Mouse (Mus musculus) brain, embryonic 18.5 days (tissue): ENCODE measurements at regions not wholly inside any gene's neighbourhood (a gene's known extent, or its start where the extent isn't known, plus 50 kb on each side); places are given as distances from the start of the nearest gene placed in this dataset.
A peak's percentile ranks its signal among the peaks of the same experiment; 100 is the strongest.
"Not testable (repeated sequence)": the region's sequence is repeated elsewhere in the genome, so short reads cannot be mapped to it uniquely, and the experiment has no call there.

Source experiments
- DNase-seq: peaks from one replicate; pipeline ENCODE4 v3.0.0-alpha.2; 2012; ENCODE audit warnings: low read depth, low spot score

- DNase-seq, result no peak
Observed at GRCm38 (mm10) chr2:18617520-18617919, 54.7 kb upstream of the Commd3 start.

DNA sequence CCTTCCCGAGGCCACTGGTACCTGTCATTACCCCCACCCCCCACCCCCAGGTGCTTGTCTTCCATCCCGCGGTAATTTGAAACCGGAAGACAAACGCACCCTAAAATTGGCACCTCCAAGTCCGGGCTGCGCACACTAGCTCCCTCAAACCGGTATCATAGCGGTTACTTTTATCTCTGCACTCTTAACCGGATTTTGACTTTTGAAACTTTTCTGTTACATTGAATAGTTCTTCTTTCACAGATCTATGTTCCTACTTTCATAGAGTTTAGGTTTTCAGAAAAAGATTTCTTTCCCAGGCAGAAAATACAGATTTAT, 62.4 kb upstream of the Commd3 start:
- DNase-seq, result no peak

DNA sequence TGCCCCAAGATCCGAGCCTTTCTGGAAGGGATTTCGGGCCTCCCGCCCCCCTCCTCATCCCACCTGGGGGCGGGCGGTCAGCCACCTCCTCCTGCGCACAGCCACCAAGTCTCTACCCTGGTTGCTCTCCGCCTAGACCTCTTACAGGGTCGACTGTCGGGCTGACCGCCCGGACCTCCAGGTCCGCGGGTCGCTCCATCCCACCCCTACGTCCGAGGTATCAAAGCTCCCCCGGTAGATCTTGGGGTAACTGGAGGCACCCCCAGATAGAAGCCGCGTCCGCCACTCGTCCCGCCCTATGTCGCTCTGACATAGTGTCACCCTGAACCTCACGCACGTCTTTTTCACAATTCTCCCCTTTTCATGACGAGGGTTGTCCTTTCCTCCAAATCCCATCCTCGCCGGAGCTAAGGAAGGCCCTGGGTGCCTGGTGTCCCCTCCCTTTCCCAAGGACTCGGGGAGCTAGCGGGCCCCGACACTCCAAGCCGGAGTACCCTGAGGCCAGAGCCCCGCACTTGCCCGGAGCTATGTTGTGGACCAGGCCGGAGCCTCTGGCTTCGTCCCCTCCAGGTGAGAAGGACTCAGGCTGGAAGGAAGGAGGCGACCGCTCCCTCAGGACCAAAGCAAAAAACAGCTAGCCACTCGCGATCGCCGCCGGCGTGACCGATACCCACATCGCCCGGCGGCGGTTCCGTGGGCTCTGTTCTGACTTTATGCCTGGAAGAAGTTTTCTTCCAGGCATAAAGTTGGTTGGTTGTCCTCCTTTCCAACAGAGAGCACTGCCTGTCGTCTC, 62.9 kb upstream of the Commd3 start:
- no peak for DNase-seq

GRCm38 (mm10) chr2:18608260-18609074, 63.7 kb upstream of the Commd3 start:
- no peak for DNase-seq

GRCm38 (mm10) chr2:18607586-18608259, 64.5 kb upstream of the Commd3 start:
- no peak for DNase-seq

DNA sequence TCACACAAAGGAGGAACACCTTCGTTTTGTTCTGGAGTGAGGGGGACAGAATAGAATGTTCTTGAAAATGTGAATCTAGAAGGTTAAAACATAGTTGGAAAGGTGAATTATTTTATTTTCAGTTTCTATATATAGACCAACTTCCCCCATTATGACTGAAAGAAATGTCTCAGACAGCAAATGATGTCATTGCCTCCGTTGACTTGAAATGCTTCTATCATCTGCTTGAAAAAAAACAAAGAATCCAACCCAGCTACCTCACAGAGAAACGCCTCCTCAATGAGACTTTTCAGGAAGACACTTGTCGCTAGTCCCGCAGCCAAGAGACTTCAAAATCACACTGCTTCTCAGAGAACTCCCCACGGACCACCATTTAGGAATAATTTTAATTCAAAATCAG, 65.1 kb upstream of the Commd3 start:
- DNase-seq, result no peak

DNA sequence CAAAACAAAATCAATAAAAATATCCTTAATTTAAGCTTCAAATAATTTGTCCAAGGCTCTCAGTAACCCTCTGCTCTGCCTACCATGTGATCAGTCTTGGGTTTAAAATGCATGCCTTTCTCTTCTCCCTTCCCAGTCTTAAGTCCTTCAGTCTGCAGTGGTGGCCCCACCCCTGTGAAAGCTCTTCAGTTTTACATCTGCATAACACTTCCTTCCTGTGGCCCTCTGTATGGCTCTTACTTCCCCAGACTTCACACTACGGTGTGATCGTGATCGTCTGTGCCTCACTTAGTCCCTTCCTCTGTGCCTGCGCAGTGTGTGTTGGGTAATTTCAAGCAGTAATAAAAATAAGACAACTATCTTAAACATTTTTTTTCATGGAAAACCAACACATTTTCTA, 80.0 kb upstream of the Commd3 start:
- no peak for DNase-seq

- DNase-seq, result no peak
Observed at GRCm38 (mm10) chr2:18588232-18588631, 84.0 kb upstream of the Commd3 start.

GRCm38 (mm10) chr2:18587746-18588231, 84.4 kb upstream of the Commd3 start:
- peak; percentile 16 for DNase-seq

DNA sequence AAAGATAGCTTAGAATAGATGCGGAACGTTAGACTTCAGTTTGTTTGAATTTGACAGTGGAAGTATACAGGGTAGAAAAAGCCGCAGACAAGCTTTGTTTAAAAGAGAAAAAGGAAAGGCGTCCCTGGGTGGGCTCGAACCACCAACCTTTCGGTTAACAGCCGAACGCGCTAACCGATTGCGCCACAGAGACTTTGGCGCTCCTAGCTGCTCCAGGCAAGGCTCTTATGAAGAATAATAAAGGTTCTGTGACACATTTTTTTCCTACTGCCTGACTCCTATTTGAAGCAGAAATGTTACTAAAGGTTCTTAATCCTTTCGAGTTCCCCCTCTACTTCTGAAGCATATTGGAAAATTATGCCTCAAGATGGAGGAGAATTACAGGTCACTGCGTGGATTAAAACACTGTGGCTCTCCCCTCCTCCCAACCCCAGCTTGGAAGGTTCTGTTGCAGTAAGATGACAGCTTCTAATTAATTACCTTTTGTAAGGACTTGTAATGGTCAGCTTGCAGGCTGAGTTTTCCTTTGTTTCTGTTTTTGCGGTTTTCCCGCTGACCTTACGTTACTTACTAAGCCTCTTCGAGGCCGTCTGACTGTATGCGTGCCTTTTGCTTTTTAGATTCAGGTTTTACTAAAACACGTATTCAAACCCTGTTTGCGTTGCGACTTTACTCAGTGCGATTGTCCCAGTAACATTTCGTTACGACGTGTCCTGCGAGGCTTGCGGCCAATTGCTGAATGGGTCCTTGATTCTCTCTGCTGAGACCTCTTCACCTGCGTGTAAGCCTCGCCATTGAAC, 85.1 kb upstream of the Commd3 start:
- DNase-seq, result peak; percentile 78

GRCm38 (mm10) chr2:18585564-18586336, 86.4 kb upstream of the Commd3 start:
- DNase-seq, result no peak

DNA sequence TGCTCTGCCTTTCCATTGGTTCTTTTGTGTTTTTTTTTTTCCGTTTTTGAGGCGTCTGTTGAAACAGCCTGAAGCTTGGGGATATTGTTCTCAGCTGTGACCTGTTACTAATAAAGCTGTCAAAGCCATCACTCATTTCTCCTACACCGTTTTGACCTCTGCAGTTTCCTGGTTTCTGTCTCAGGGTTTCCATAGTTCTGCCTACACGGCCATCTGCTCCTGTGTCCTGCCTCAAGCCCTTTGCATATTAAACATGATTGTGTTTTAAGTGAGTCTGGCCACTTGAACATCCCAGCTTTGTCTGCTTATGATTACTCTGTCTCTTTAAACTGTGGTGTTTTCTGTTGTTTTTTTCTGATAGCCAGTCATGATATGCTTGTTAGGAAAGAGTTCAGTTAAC, 114.1 kb upstream of the Commd3 start:
- no peak for DNase-seq

- no peak for DNase-seq
Observed at GRCm38 (mm10) chr2:18547964-18548643, 124.1 kb upstream of the Commd3 start.

GRCm38 (mm10) chr2:18524387-18524786, 131.8 kb upstream of the Dnajc1 start:
- DNase-seq, result no peak

GRCm38 (mm10) chr2:18523911-18524310, 131.3 kb upstream of the Dnajc1 start:
- no peak for DNase-seq

GRCm38 (mm10) chr2:18513435-18513834, 120.8 kb upstream of the Dnajc1 start:
- DNase-seq, result no peak

DNA sequence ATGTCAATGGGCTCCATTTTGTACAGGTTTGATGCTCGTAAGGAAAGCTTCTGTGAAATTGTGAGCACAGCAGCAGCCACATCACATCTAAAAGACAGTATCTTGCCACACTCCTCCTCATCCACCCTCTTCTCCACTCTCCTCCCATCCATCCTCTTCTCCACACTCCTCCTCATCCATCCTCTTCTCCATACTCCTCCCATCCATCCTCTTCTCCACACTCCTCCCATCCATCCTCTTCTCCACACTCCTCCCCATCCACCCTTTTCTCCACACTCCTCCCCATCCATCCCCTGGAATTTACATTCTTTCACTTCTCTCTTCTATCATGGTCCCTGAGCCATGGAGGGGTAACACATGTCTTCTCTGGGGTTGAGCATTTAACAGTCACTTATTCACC, 116.7 kb upstream of the Dnajc1 start:
- DNase-seq, result no peak

DNA sequence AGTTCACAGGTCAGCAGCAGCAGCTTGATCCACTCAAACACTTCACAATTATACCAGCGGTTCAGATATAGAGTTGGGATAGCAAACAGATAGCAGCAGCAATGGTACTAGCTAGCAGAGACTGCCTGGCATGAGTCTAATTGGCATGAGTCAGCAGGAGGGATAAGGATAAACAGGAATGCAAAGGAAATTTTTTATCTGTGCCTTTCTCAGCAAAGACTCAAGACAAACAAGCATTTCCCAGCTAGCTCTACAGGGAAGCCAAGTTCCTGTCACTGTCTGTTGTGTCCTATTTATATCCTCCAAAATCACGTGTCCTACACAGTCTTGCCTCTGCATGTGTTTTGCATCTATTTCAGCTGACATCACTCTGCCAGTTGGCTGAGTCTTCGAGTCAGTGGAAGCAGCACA, 80.7 kb upstream of the Dnajc1 start:
- peak; percentile 50 for DNase-seq

- no peak for DNase-seq
Observed at GRCm38 (mm10) chr2:18460901-18461300, 68.3 kb upstream of the Dnajc1 start.

DNA sequence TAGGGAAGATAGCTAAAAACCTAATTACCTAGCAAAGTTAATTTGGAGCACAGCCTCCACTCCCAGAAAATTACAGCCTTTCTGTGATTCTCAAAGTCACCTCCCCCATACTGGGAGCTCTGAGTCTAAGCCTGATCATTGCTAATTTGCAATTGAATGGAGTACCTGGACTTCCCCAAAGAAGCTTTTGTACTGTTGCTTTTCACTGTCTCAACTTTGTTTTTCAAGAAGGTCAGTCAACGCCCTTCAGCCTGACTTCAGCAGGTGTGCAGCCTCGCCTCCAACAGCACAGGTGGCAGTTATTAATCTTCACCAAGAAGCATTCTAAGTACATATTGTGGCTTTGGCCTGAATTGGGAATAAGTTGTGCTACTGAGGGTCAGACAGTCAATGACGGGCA, 67.7 kb upstream of the Dnajc1 start:
- DNase-seq, result not testable (repeated sequence)
